In the genomic region with DNA sequence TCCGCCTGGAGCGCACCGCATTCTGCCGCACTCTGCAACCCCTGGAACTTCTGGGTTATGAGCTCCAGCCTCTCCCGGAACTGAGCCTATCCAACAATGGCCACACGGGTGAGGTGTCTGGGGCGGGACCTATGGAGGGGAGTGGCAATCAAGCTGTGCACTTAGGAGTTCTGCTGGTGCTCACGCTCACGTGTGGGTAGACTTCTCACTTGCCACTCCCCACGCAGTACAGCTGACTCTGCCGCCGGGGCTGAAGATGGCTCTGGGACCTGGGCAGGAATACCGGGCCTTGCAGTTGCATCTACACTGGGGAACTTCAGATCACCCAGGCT, we compare ENCODE assay signal across 7 mouse cellular contexts. TPM values are rescaled to one million over a fixed set of nuclear protein-coding genes. Genes with fewer than 3 reads are reported as not detected.
DNase-seq lines count a peak whose midpoint lies in the region; ATAC-seq and TF ChIP-seq lines count a peak whose summit lies in the region.

No protein-coding gene starts in this region.

- 7% methylated on average over 13 of the region's 13 CpGs for WGBS in forebrain, embryonic 13.5 days
- WGBS in intestine, embryonic 16.5 days = 5% methylated on average over 13 of the region's 13 CpGs
- 2% methylated on average over 13 of the region's 13 CpGs for WGBS in lung, adult 2 months
- 10% methylated on average over 13 of the region's 13 CpGs for WGBS in neural tube, embryonic 12.5 days

- peak; percentile 85 for DNase-seq in adrenal gland, adult 2 months
- peak; percentile 79 for DNase-seq in lung, adult 2 months
- DNase-seq in left cerebral cortex, postnatal 25 days (ENCODE audit: low spot score in 2 of 2) = no peak

- TF ChIP-seq POLR2A in ES-Bruce4 (IDR thresholded peaks at IDR 0.05; ENCODE audit: insufficient read depth, low read length) = peak; percentile 36
- peak; percentile 61; the same call in 1 of the 2 replicates for TF ChIP-seq POLR2A in lung, adult 2 months (IDR thresholded peaks at IDR 0.05; ENCODE audit: borderline replicate concordance, extremely low read depth, low read depth, low read length)

- H3K4me1 ChIP-seq in ES-Bruce4 (ENCODE audit: control insufficient read depth, insufficient read depth, low read length) = peaks cover 3% of the 10 kb centered on the region
- H3K4me1 ChIP-seq in forebrain, embryonic 13.5 days = peaks cover 18% of the 10 kb centered on the region
- H3K4me1 ChIP-seq in intestine, embryonic 16.5 days (ENCODE audit: control insufficient read depth, insufficient read depth, low read length) = peaks cover 29% of the 10 kb centered on the region
- peaks cover 7% of the 10 kb centered on the region; the same call in 1 of the 2 replicates for H3K4me1 ChIP-seq in lung, adult 2 months (ENCODE audit: control insufficient read depth, insufficient read depth, low read length)
- peaks cover 17% of the 10 kb centered on the region for H3K4me1 ChIP-seq in neural tube, embryonic 12.5 days

- peak overlapping the region; percentile 17; the same call in 1 of the 2 replicates for H3K9ac ChIP-seq in ES-Bruce4 (ENCODE audit: low read depth, poor library complexity, severe bottlenecking)
- H3K9ac ChIP-seq in forebrain, embryonic 13.5 days = peak overlapping the region; percentile 45
- peak overlapping the region; percentile 78 for H3K9ac ChIP-seq in intestine, embryonic 16.5 days (ENCODE audit: low read depth, low read length)
- H3K9ac ChIP-seq in neural tube, embryonic 12.5 days = peak overlapping the region; percentile 35; the same call in 1 of the 2 replicates

- peak overlapping the region; percentile 56 for H3K4me2 ChIP-seq in forebrain, embryonic 13.5 days
- peak overlapping the region; percentile 77 for H3K4me2 ChIP-seq in intestine, embryonic 16.5 days (ENCODE audit: low read depth, low read length)
- H3K4me2 ChIP-seq in neural tube, embryonic 12.5 days (replicated peaks) = peak overlapping the region; percentile 59

- peak overlapping the region; percentile 43 for H3K4me3 ChIP-seq in ES-Bruce4 (ENCODE audit: low read depth, low read length)
- peak overlapping the region; percentile 31 for H3K4me3 ChIP-seq in forebrain, embryonic 13.5 days
- peak overlapping the region; percentile 64 for H3K4me3 ChIP-seq in intestine, embryonic 16.5 days (ENCODE audit: low read length)
- peak overlapping the region; percentile 52 for H3K4me3 ChIP-seq in lung, adult 2 months (replicated peaks; ENCODE audit: extremely low read depth, low read depth, low read length)
- peak overlapping the region; percentile 23 for H3K4me3 ChIP-seq in neural tube, embryonic 12.5 days

- no peaks in the 10 kb centered on the region for H3K36me3 ChIP-seq in ES-Bruce4 (ENCODE audit: control insufficient read depth, insufficient read depth, low read length, poor library complexity, severe bottlenecking)
- H3K36me3 ChIP-seq in forebrain, embryonic 13.5 days (ENCODE audit: poor library complexity, severe bottlenecking) = no peaks in the 10 kb centered on the region
- no peaks in the 10 kb centered on the region for H3K36me3 ChIP-seq in intestine, embryonic 16.5 days (ENCODE audit: control insufficient read depth, insufficient read depth, low read length)
- H3K36me3 ChIP-seq in neural tube, embryonic 12.5 days = no peaks in the 10 kb centered on the region

- H3K9me3 ChIP-seq in ES-Bruce4 (replicated peaks; ENCODE audit: control insufficient read depth, insufficient read depth, low read length, poor library complexity, severe bottlenecking) = no peaks in the 10 kb centered on the region
- no peaks in the 10 kb centered on the region for H3K9me3 ChIP-seq in forebrain, embryonic 13.5 days (replicated peaks)
- H3K9me3 ChIP-seq in intestine, embryonic 16.5 days (ENCODE audit: control insufficient read depth, low read length) = no peaks in the 10 kb centered on the region
- H3K9me3 ChIP-seq in neural tube, embryonic 12.5 days = no peaks in the 10 kb centered on the region

- H3K27me3 ChIP-seq in ES-Bruce4 (ENCODE audit: control insufficient read depth, insufficient read depth, low read length, poor library complexity, severe bottlenecking) = no peaks in the 10 kb centered on the region
- peaks cover 29% of the 10 kb centered on the region for H3K27me3 ChIP-seq in forebrain, embryonic 13.5 days
- no peaks in the 10 kb centered on the region for H3K27me3 ChIP-seq in intestine, embryonic 16.5 days (replicated peaks; ENCODE audit: control insufficient read depth, insufficient read depth, low read length)
- peaks cover 31% of the 10 kb centered on the region for H3K27me3 ChIP-seq in neural tube, embryonic 12.5 days (replicated peaks)

- TF ChIP-seq CTCF in ES-Bruce4 (IDR thresholded peaks at IDR 0.05; ENCODE audit: low read depth, low read length) = no peak
- TF ChIP-seq CTCF in lung, adult 2 months (IDR thresholded peaks at IDR 0.05; ENCODE audit: insufficient read depth, low read length) = no peak

- H3K27ac ChIP-seq in ES-Bruce4 (ENCODE audit: insufficient read depth, low read length) = no peak overlapping the region
- H3K27ac ChIP-seq in forebrain, embryonic 13.5 days = no peak overlapping the region
- H3K27ac ChIP-seq in intestine, embryonic 16.5 days (ENCODE audit: low read length) = peak overlapping the region; percentile 86
- H3K27ac ChIP-seq in neural tube, embryonic 12.5 days = no peak overlapping the region

- TF ChIP-seq EP300 in ES-Bruce4 (IDR thresholded peaks at IDR 0.05; ENCODE audit: insufficient read depth, low read depth, low read length) = no peak

- peak; percentile 55; the same call in 1 of the 2 replicates for ATAC-seq in forebrain, embryonic 13.5 days
- peak; percentile 83 for ATAC-seq in intestine, embryonic 16.5 days
- ATAC-seq in neural tube, embryonic 12.5 days (ENCODE audit: low FRiP score, low read depth) = peak; percentile 37

- intact Hi-C loops in left cerebral cortex, postnatal 25 days (cut with DNase I) = no loop called here

RNA-seq across cellular contexts. Expression of gene Car9, which starts 1.9 kb away (rescaled TPM):
- 0.61 and 0.75 TPM in 2 replicates for polyA plus RNA-seq in ES-Bruce4 (2011; ENCODE audit: insufficient read depth, insufficient read length, low read depth, missing spikeins)
- total RNA-seq in adrenal gland, adult 2 months (2021) = under 1 TPM; 0.17 to 0.28 TPM
- 0.57 and 1.4 TPM in 2 replicates for polyA plus RNA-seq in adrenal gland, adult 2 months (2012; rRNA removed)
- polyA plus RNA-seq in forebrain, embryonic 13.5 days (2015; fragmentation: Nextera tagmentation; extraction: Ambion mirVana) = 0.40 and 0.80 TPM in 2 replicates
- 25.0 and 25.2 TPM in 2 replicates for polyA plus RNA-seq in intestine, embryonic 16.5 days (2015; fragmentation: Nextera tagmentation; extraction: Ambion mirVana)
- 1.8 and 1.9 TPM in 2 replicates for polyA plus RNA-seq in lung, adult 2 months (2012; rRNA removed)
- 0.33 and 0.41 TPM in 2 replicates for polyA plus RNA-seq in neural tube, embryonic 12.5 days (2016; fragmentation: Nextera tagmentation; extraction: Ambion mirVana)
- 1 to 10 TPM in 1 of 2 experiments, not detected in 1; 1.0 TPM for total RNA-seq in left cerebral cortex, postnatal 25 days (2021)

RNA-seq across cellular contexts. Expression of gene Arhgef39, which starts 9.1 kb away (rescaled TPM):
- polyA plus RNA-seq in ES-Bruce4 (2011; ENCODE audit: insufficient read depth, insufficient read length, low read depth, missing spikeins) = 33.1 and 40.8 TPM in 2 replicates
- 1 to 10 TPM; 1.0 to 2.1 TPM for total RNA-seq in adrenal gland, adult 2 months (2021)
- 4.8 and 6.6 TPM in 2 replicates for polyA plus RNA-seq in adrenal gland, adult 2 months (2012; rRNA removed)
- polyA plus RNA-seq in forebrain, embryonic 13.5 days (2015; fragmentation: Nextera tagmentation; extraction: Ambion mirVana) = 38.2 and 40.3 TPM in 2 replicates
- polyA plus RNA-seq in intestine, embryonic 16.5 days (2015; fragmentation: Nextera tagmentation; extraction: Ambion mirVana) = 40.9 and 49.7 TPM in 2 replicates
- 4.7 and 6.9 TPM in 2 replicates for polyA plus RNA-seq in lung, adult 2 months (2012; rRNA removed)
- polyA plus RNA-seq in neural tube, embryonic 12.5 days (2016; fragmentation: Nextera tagmentation; extraction: Ambion mirVana) = 24.8 and 27.0 TPM in 2 replicates
- total RNA-seq in left cerebral cortex, postnatal 25 days (2021) = under 1 TPM; 0.37 to 0.96 TPM

RNA-seq across cellular contexts. Expression of gene Tpm2, which starts 14.9 kb away (rescaled TPM):
- 81.8 and 86.0 TPM in 2 replicates for polyA plus RNA-seq in ES-Bruce4 (2011; ENCODE audit: insufficient read depth, insufficient read length, low read depth, missing spikeins)
- 100 to 1,000 TPM in 1 of 2 experiments, 10 to 100 TPM in 1; 43.3 to 120 TPM for total RNA-seq in adrenal gland, adult 2 months (2021)
- polyA plus RNA-seq in adrenal gland, adult 2 months (2012; rRNA removed) = 21.1 and 34.6 TPM in 2 replicates
- polyA plus RNA-seq in forebrain, embryonic 13.5 days (2015; fragmentation: Nextera tagmentation; extraction: Ambion mirVana) = 11.4 and 12.2 TPM in 2 replicates
- polyA plus RNA-seq in intestine, embryonic 16.5 days (2015; fragmentation: Nextera tagmentation; extraction: Ambion mirVana) = 574 and 599 TPM in 2 replicates
- 32.3 and 129 TPM in 2 replicates for polyA plus RNA-seq in lung, adult 2 months (2012; rRNA removed)
- polyA plus RNA-seq in neural tube, embryonic 12.5 days (2016; fragmentation: Nextera tagmentation; extraction: Ambion mirVana) = 83.5 and 93.0 TPM in 2 replicates
- total RNA-seq in left cerebral cortex, postnatal 25 days (2021) = 1 to 10 TPM; 8.0 to 8.1 TPM

RNA-seq across cellular contexts. Expression of gene Ccdc107, which starts 15.9 kb away (rescaled TPM):
- polyA plus RNA-seq in ES-Bruce4 (2011; ENCODE audit: insufficient read depth, insufficient read length, low read depth, missing spikeins) = 16.5 and 17.8 TPM in 2 replicates
- 10 to 100 TPM; 54.5 to 69.2 TPM for total RNA-seq in adrenal gland, adult 2 months (2021)
- polyA plus RNA-seq in adrenal gland, adult 2 months (2012; rRNA removed) = 376 and 526 TPM in 2 replicates
- 51.1 and 52.0 TPM in 2 replicates for polyA plus RNA-seq in forebrain, embryonic 13.5 days (2015; fragmentation: Nextera tagmentation; extraction: Ambion mirVana)
- 96.7 and 102 TPM in 2 replicates for polyA plus RNA-seq in intestine, embryonic 16.5 days (2015; fragmentation: Nextera tagmentation; extraction: Ambion mirVana)
- 191 and 235 TPM in 2 replicates for polyA plus RNA-seq in lung, adult 2 months (2012; rRNA removed)
- 54.0 and 54.6 TPM in 2 replicates for polyA plus RNA-seq in neural tube, embryonic 12.5 days (2016; fragmentation: Nextera tagmentation; extraction: Ambion mirVana)
- 10 to 100 TPM; 22.3 to 25.4 TPM for total RNA-seq in left cerebral cortex, postnatal 25 days (2021)

RNA-seq across cellular contexts. Expression of gene Sit1, which starts 25.1 kb away (rescaled TPM):
- not detected in 2 replicates for polyA plus RNA-seq in ES-Bruce4 (2011; ENCODE audit: insufficient read depth, insufficient read length, low read depth, missing spikeins)
- total RNA-seq in adrenal gland, adult 2 months (2021) = not detected
- polyA plus RNA-seq in adrenal gland, adult 2 months (2012; rRNA removed) = 0.28 and 0.73 TPM in 2 replicates
- polyA plus RNA-seq in forebrain, embryonic 13.5 days (2015; fragmentation: Nextera tagmentation; extraction: Ambion mirVana) = not detected in 2 replicates
- not detected in 2 replicates for polyA plus RNA-seq in intestine, embryonic 16.5 days (2015; fragmentation: Nextera tagmentation; extraction: Ambion mirVana)
- polyA plus RNA-seq in lung, adult 2 months (2012; rRNA removed) = 0.85 and 1.2 TPM in 2 replicates
- 0.17 TPM in 1 of 2 replicates, not detected in the other for polyA plus RNA-seq in neural tube, embryonic 12.5 days (2016; fragmentation: Nextera tagmentation; extraction: Ambion mirVana)
- not detected for total RNA-seq in left cerebral cortex, postnatal 25 days (2021)

Comparison
In these comparisons a context has a peak if more than half of its experiments do, and no peak if none do; other contexts are left out.
1. H3K9ac ChIP-seq: peak in every context shown above with its lines; median percentile 78 in intestine, embryonic 16.5 days; 45 in forebrain, embryonic 13.5 days; 35 in neural tube, embryonic 12.5 days; 17 in ES-Bruce4.
2. DNase-seq: peak in adrenal gland, adult 2 months (single experiment) and lung, adult 2 months (single experiment); none in left cerebral cortex, postnatal 25 days (0 of 2).
3. Peak in every context shown above with its lines, with median percentiles within 50 percentile points of each other: H3K4me3 ChIP-seq, ATAC-seq and H3K4me2 ChIP-seq.